Mouse (Mus musculus) T-cell, adult 2 months (primary cell): ENCODE results near the gene Plaur.

Experiments
- DNase-seq: peaks from one replicate; pipeline ENCODE4 v3.0.0; 2022; ENCODE audit warnings: low spot score

Plaur gene

DNA sequence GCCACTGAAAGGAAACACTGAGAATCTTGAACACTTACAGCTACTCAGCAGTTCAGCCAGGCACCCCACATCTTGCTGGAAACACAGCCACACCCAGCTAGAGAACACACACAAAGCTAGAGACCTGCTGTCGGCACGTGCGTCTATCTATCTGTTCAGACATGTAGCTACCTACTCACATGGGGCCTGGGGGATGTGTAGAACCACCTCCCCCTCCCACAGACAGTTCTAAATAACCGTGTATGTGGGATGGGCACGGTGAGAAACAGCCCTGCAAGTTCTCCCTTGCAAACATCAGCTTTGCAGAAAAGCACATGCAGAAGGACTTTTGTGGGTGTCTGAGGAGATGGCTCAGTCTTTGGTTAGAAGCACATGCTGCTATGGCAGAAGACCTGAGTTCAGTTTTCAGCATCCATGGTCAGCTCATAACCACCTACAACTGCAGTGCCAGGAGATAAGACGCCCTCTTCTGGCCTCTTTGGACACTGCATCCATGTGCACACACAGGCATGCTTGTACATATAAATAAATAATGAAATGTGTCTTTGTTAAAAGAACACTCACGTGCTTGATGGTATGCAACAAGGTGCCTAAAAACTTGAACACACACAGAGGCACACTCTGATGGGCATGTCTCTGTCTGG is 15.5 kb upstream of the Plaur start:
- DNase-seq = peak; percentile 52

GRCm38 (mm10) chr7:24448782-24449517 is 13.3 kb upstream of the Plaur start:
- DNase-seq = no peak

DNA sequence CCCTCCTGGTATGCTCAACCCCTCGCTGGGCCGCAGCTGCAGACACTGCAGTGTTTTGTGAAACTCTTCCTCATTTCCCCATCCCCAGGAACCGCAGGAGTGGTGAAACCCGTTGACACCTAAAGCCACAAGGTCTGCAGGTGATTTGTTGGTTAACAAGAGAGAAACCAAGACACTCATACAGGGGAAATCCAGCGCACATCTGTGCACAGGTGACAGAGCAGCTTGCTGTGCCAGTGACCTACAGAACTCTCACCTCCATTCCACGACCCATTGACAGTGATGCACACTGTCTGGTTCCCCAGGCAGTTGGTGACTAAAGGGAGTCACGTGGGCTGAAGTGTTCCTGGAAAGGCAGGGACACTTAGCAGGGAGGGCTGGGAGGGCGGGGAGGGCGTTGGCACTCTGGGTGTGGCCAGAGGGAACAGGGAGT is 11.7 kb upstream of the Plaur start:
- peak; percentile 69 for DNase-seq

DNA sequence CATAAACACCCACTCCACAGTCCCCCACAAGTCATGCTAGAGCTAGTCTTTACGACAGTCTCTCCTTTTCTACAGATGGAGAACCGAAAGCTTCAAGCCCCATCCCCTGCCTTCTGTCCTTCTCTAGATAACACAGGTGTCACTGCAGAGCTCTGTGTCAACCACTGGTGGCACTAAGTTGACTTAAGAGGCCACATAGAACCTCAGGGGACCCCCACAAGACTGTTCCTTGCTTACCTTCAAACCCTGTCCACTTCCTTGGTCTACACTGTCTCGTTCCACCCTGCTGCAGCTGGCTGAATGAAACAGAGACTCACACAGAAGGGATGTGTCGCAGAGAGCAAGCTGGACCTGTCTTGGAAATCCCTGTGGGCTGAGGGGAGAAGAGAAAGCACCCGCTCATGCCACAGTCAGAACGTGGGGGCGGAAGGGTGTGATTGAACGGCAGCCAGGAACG is 10.4 kb upstream of the Plaur start, which contains the start of gene Irgc1:
Gene Irgc1 (minus strand): TSS at position 443 of the 457 bp plus-strand sequence.
- DNase-seq = peak; percentile 57

DNA sequence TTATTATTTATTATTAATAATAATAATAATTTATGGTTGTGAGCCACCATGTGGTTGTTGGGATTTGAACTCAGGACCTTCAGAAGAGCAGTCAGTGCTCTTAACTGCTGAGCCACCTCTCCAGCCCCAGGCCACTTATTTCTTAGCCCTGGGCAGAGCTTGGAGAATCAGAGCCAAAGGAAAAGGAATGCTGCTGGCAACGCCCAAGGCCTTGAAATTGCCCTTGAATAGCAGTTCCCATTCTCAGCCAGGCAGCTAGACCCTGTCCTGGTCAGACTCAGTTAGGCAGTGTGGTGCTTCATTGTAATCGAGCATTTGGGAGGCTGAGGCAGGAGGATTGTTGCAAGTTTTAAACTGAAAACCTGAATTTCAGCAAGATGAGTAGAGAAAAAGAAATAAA is 8.1 kb upstream of the Plaur start:
- no peak for DNase-seq

DNA sequence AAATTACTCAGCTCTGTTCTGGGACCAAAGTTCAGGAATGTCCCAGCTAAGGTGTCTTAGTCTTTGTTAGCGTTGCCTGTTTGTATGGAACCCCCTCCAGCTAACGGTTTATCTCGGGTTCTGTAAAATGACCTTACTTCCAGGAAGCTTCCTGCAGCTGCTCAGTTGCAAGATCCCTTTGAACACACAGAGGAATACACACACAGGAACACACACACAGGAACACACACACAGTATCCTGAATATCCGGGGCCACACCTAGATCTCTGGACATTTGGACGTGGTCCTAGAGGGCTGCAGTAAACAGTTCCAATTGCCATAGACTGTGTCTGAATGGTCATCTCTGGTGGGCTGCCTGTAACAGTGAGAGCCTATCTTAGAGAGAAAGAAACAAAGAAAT is 6.6 kb upstream of the Plaur start:
- no peak for DNase-seq

DNA sequence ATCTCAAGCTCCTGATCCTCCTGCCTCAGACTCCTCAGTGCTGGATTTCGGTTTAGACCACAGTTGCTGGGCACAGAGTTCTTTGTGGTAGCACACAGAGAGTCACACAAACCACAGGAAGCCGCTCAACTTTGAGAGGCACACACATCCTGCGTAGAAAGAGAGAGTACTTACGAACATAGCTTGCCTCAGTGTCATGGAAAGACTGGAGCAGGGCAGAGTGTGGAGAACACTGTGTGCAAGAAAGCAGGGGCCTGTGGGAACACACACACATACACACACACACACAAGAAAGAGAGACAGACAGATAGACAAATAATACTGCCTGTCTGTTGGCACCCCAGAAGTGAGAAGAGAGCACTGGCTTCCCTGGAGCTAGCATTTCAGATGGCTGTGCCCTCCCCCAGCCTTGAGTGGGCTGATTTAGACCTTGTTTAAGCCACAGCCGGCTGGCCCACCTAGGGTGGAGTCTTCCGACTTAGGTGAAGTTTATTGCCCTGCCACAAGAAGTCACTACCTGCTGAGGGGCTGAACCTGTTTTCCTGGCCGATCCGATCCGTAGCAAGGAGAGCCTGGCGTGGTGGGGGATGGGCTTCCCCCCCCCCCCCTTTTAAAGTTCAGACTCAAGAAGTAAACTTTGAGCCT is 4.4 kb upstream of the Plaur start:
- DNase-seq = peak; percentile 96

DNA sequence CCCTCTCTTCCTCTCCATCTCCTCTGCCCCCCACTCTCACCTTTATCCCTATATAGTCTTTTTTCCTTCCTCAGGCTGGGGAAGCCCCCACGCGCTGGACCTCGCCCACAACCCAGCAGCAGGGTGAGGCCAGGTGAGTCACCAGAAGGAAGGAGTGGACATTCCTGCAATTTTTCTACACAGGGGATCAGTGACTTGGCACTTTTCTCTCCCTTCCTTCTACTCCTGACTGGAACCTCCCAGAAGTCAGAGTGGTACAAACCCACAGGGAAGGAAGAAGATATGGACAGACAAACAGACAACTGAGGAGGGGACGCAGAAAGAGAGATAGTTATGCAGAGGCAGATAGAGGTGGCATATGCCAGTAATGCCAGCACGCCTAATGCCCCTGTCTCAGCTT is 2.8 kb upstream of the Plaur start:
- no peak for DNase-seq

DNA sequence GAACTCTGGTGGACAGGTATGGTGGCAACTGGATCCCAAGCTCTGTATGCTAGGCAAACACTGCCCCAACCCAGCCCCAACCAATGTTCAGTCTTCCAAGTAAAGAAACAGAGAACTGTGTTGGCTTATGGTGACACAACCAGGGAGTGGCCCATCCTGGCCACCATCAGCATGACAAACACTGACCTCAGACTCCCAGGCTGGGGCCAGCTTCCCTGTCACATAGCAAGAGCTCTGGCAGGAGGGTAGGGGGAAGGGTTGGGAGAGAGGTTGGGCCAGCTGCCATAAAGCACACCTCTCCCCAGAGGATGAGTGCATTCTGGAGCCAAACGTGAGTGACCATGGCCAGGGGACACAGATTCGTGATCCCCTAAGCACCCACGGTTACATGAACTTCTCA is 2.4 kb upstream of the Plaur start:
- no peak for DNase-seq

- DNase-seq = no peak
These were observed 770 bp upstream of the Plaur start for GRCm38 (mm10) chr7:24461376-24462051.

- no peak for DNase-seq
These were observed 4.6 kb downstream of the Plaur start for GRCm38 (mm10) chr7:24466835-24467234.

- peak; percentile 77 for DNase-seq
These were observed 5.6 kb downstream of the Plaur start for GRCm38 (mm10) chr7:24467886-24468285.

DNA sequence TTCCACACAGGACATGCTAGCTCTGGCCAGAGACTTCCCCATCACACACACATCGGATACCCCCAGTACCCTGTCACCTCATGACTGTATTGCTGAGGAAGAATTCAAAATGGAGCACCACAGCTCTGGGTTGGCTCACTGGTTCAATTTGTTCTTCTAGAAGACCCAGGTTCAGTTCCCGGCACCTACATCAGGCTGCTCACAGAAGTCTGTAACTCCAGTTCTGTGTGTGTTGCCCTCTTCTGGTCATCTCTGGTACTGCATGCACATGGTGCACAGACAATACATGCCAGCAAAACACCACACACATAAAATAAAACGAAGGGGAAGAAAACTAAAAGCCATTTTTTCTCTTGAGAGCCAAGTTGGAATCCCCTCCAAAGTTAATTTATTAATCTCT is 6.8 kb downstream of the Plaur start:
- peak; percentile 64 for DNase-seq

- no peak for DNase-seq
These were observed 8.1 kb downstream of the Plaur start for GRCm38 (mm10) chr7:24470356-24470755.

GRCm38 (mm10) chr7:24472442-24472841 is 10.2 kb downstream of the Plaur start:
- no peak for DNase-seq

DNA sequence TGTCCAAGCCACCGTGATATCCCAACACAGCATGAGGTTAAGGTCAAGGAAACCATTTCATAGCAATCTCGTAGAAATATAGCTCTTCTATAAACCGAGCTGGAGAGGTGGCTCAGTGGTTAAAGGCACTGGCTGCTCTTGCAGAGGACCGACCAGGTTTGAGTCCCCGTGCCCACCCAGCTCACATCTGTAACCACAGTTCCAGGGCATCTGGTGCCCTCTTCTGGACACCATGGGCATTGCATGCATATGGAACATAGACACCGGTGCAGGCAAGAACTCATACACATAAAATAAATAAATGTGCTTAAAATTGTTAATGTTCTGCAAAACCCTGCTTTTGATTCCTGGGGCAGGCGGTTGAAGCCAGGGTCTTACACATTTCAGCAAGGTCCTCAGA is 10.7 kb downstream of the Plaur start:
- DNase-seq = peak; percentile 53

- DNase-seq = peak; percentile 70
These were observed 11.7 kb downstream of the Plaur start for GRCm38 (mm10) chr7:24473913-24474529.

- no peak for DNase-seq
These were observed 12.7 kb downstream of the Plaur start for GRCm38 (mm10) chr7:24474811-24475506.

DNA sequence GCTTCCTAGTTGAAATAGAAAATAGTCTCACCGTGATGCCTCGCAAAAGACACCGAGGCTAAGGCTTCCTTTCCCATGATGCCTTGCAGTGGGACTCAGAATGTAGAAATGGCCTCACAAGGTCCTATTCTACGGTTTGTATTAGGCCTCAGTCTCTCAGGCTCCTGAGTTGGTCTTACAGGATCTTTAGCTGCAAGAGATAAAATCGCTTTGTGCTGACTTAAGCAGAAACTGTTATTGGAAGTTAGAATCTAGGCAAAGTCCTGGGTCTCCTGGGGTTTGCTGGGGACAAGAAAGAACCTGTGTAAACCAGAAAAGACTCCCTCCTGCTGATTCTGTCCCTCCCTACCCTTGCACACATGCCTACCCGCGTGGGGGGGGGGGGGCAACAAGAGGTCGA is 14.1 kb downstream of the Plaur start:
- DNase-seq = no peak

GRCm38 (mm10) chr7:24476856-24477255 is 14.6 kb downstream of the Plaur start:
- DNase-seq = no peak

DNA sequence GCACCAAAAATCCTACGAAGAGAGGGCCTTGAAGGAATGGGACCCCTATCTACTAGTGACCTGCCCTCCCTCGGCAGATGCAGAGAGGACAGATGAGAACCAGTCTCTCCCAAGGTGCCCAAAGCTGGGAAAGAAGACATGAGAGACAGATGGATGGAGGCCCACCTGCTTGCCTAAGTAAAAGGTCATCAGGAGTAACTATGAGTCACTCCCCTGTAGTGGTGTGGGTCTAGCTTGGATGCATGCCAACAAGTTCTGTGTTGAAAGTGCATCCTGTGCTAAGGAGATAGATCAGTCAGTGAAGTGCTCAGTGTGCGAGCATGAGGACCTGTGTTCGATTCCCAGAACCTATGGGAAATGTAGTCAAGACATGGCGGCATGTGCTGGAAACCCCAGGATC is 16.6 kb downstream of the Plaur start:
- DNase-seq = no peak
